Mouse (Mus musculus) heart, embryonic 15.5 days (tissue): ENCODE measurements around the gene Tmem92. TPM values are rescaled to one million over a fixed set of nuclear protein-coding genes. Genes with fewer than 3 reads are reported as not detected.

ENCODE experiments used
- ATAC-seq: fragments of 200-750 bp; cut with Nextera tagmentation; replicated peaks from 2 replicates; pipeline ENCODE4 v1.8.0; 2017; ENCODE audit warnings: low read depth, moderate TSS enrichment; ENCODE audit not compliant: insufficient number of reproducible peaks, insufficient read depth, low FRiP score
- H3K27ac ChIP-seq: fragments of 300-500 bp; sonication (generic); 2 replicates; pipeline ENCODE4 v1.5.1; 2015; ENCODE audit warnings: mild to moderate bottlenecking, inconsistent platforms
- H3K27me3 ChIP-seq: fragments of 300-500 bp; sonication (generic); 2 replicates; pipeline ENCODE4 v1.6.1; 2015; ENCODE audit warnings: inconsistent platforms
- H3K36me3 ChIP-seq: fragments of 300-500 bp; sonication (generic); 2 replicates; pipeline ENCODE4 v1.6.1; 2015; ENCODE audit warnings: mild to moderate bottlenecking, inconsistent platforms
- H3K4me1 ChIP-seq: fragments of 300-500 bp; sonication (generic); replicated peaks from 2 replicates; pipeline ENCODE4 v1.6.1; 2015; ENCODE audit warnings: inconsistent platforms
- H3K4me2 ChIP-seq: fragments of 300-500 bp; sonication (generic); 2 replicates; pipeline ENCODE4 v1.6.1; 2015; ENCODE audit warnings: inconsistent platforms, mild to moderate bottlenecking, moderate library complexity
- H3K4me3 ChIP-seq: fragments of 300-500 bp; sonication (generic); 2 replicates; pipeline ENCODE4 v1.5.1; 2015; ENCODE audit warnings: mild to moderate bottlenecking, inconsistent platforms
- H3K9ac ChIP-seq: fragments of 300-500 bp; sonication (generic); 2 replicates; pipeline ENCODE4 v1.6.1; 2015; ENCODE audit warnings: mild to moderate bottlenecking, inconsistent platforms
- H3K9me3 ChIP-seq: fragments of 300-500 bp; sonication (generic); replicated peaks from 2 replicates; pipeline ENCODE4 v1.6.1; 2016; ENCODE audit warnings: inconsistent platforms
- WGBS: fragments of 180-500 bp; shearing (Covaris S2); methylation state at CpG from one replicate; pipeline ENCODE4 v1.1.7; 2015; ENCODE audit warnings: mixed read lengths; 5-methylcytosine and 5-hydroxymethylcytosine counted together
- polyA plus RNA-seq: library from polyadenylated mRNA; unstranded; fragments of >200 nt; fragmentation: Nextera tagmentation; extraction: Ambion mirVana; gene quantifications from 2 replicates; pipeline ENCODE4 v1.2.1, GENCODE M21; 2015

The Tmem92 gene
- polyA plus RNA-seq, 1 experiment from 2014 or later = not detected

- Histone ChIP-seq H3K4me3 (no peak overlapping the region), H3K36me3 (no peaks in the 10 kb centered on the region), H3K27ac (no peak overlapping the region), H3K9ac (no peak overlapping the region), H3K4me2 (no peak overlapping the region), H3K9me3 (no peaks in the 10 kb centered on the region), H3K4me1 (no peaks in the 10 kb centered on the region), H3K27me3 (no peaks in the 10 kb centered on the region; the same call in 1 of the 2 replicates)
- no peak for ATAC-seq
- WGBS = 81% methylated on average over 1 of the region's 1 CpGs
These were observed 20.2 kb downstream of the Tmem92 start for GRCm38 (mm10) chr11:94762281-94762680.

GRCm38 (mm10) chr11:94760799-94761198 lies 21.7 kb downstream of the Tmem92 start:
- Histone ChIP-seq H3K27me3 (no peaks in the 10 kb centered on the region; the same call in 1 of the 2 replicates), H3K4me3 (no peak overlapping the region), H3K4me2 (no peak overlapping the region), H3K4me1 (no peaks in the 10 kb centered on the region), H3K27ac (no peak overlapping the region), H3K36me3 (no peaks in the 10 kb centered on the region), H3K9me3 (no peaks in the 10 kb centered on the region), H3K9ac (no peak overlapping the region)
- ATAC-seq = no peak
- 72% methylated on average over 7 of the region's 7 CpGs for WGBS

DNA sequence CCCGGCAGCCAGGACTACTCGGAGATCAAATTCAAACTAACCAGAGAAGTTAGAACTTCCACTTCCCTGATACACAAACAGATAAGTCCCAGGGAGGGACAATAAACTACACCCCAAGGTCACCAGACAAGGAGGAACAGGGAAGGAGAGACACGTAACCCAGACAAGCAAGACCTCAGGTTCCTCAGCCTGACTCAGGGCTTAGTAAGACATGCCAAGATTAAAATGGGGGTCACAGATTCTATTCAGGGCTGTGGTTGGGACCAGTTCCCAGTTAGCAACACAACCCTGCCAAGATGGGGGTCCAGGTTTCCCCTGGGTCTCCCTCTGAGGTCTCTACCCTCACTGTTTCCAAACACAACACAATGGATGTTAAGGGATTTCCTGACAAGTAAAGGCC lies 22.1 kb downstream of the Tmem92 start:
- Histone ChIP-seq H3K4me2 (no peak overlapping the region), H3K9me3 (no peaks in the 10 kb centered on the region), H3K36me3 (no peaks in the 10 kb centered on the region), H3K9ac (no peak overlapping the region), H3K27ac (no peak overlapping the region), H3K4me1 (no peaks in the 10 kb centered on the region), H3K27me3 (no peaks in the 10 kb centered on the region; the same call in 1 of the 2 replicates), H3K4me3 (no peak overlapping the region)
- 67% methylated on average over 3 of the region's 3 CpGs for WGBS
- no peak for ATAC-seq

- no peaks in the 10 kb centered on the region; the same call in 1 of the 2 replicates for H3K27me3 ChIP-seq
- WGBS = 71% methylated on average over 6 of the region's 6 CpGs
- H3K36me3 ChIP-seq = no peaks in the 10 kb centered on the region
- no peaks in the 10 kb centered on the region for H3K4me1 ChIP-seq
- ATAC-seq = no peak
- no peak overlapping the region for H3K27ac ChIP-seq
- H3K9me3 ChIP-seq = no peaks in the 10 kb centered on the region
- no peak overlapping the region for H3K4me2 ChIP-seq
- no peak overlapping the region for H3K4me3 ChIP-seq
- no peak overlapping the region for H3K9ac ChIP-seq
These were observed 22.6 kb downstream of the Tmem92 start for GRCm38 (mm10) chr11:94759916-94760315.

DNA sequence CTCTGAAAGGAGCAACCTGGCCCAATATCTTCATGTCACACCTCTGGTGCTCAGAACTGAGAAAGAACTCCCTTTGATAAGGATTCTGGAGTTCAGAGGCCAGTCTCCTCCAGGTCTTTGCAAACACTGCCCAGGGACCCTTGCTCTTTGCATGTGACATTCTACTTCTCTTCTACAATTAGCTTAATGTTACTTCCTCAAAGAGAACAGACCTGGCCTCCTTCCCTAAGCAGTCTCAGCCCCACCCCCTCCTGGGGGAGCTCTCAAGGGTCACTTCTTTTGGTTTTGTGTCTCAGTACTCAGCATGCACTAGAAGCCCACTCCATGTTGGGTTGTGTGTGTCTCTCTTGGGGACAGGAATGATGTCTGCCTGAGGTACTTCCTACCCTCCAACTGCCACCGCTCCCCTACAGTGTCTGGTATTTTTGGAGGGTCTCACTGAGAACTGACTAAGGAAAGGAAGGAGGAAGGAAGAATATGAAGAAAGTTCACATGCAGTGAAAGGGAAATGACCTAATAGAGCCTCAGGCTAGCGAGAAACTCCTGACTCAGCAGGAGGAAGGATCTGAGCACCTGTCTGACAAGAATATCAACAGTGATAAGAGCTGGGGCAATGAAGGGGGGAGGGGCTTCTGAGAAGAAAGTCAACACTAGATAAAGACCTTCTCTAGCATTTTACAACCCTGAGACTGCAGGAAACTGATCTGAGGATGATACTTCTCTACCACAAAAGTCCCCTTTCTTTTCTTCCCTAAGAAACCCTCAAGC lies 29.4 kb downstream of the Tmem92 start:
- H3K27ac ChIP-seq = no peak overlapping the region
- H3K9ac ChIP-seq = no peak overlapping the region
- 31% methylated on average over 2 of the region's 2 CpGs for whole genome bisulfite sequencing
- no peaks in the 10 kb centered on the region for H3K4me1 ChIP-seq
- H3K9me3 ChIP-seq = no peaks in the 10 kb centered on the region
- H3K36me3 ChIP-seq = no peaks in the 10 kb centered on the region
- no peak overlapping the region for H3K4me2 ChIP-seq
- H3K4me3 ChIP-seq = no peak overlapping the region
- H3K27me3 ChIP-seq = no peaks in the 10 kb centered on the region; the same call in 1 of the 2 replicates
- ATAC-seq = no peak; the same call in 1 of the 2 replicates

- 69% methylated on average over 29 of the region's 29 CpGs for WGBS
- H3K27me3 ChIP-seq = peaks cover 22% of the 10 kb centered on the region
- H3K36me3 ChIP-seq = no peaks in the 10 kb centered on the region
These were observed 40.7 kb downstream of the Tmem92 start, which contains the start of gene Cdc34b for GRCm38 (mm10) chr11:94741732-94742272. Gene Cdc34b, plus strand, starts transcription at chr11:94741782.

DNA sequence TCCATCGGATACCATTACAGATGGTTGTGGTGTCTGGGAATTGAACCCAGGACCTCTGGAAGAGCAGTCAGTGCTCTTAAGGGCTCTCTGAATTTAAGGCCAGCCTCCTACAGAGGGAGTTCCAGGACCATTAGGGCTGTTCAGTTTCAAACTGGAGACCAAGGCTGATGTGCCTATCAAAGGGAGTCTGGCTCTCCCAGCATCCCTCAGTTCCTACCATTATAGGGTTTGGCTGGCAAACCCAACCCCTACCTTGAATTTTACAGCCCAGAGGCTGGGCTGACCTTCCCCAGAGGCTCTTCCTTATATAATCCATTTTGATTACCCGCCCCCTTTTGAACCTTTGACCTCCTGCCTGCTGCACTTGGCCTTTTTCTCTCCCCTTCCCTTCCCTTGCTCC lies 46.8 kb downstream of the Tmem92 start:
- H3K27me3 ChIP-seq = peaks cover 11% of the 10 kb centered on the region; the same call in 1 of the 2 replicates
- no peak overlapping the region for H3K4me2 ChIP-seq
- H3K4me3 ChIP-seq = no peak overlapping the region
- no peaks in the 10 kb centered on the region for H3K9me3 ChIP-seq
- no peak overlapping the region for H3K27ac ChIP-seq
- no peaks in the 10 kb centered on the region for H3K36me3 ChIP-seq
- no peak for ATAC-seq
- no peak overlapping the region for H3K9ac ChIP-seq
- H3K4me1 ChIP-seq = no peaks in the 10 kb centered on the region
- 63% methylated on average over 2 of the region's 2 CpGs for WGBS

More at GRCm38 (mm10) chr11:94741732-94742272, 40.7 kb downstream of the Tmem92 start, which contains the start of gene Cdc34b:
- Histone ChIP-seq H3K4me1 (no peaks in the 10 kb centered on the region), H3K9ac (no peak within 1 kb of the TSS), H3K9me3 (no peaks in the 10 kb centered on the region), H3K27ac (no peak within 1 kb of the TSS), H3K4me2 (no peak within 1 kb of the TSS), H3K4me3 (no peak within 1 kb of the TSS)
- ATAC-seq = no peak

DNA sequence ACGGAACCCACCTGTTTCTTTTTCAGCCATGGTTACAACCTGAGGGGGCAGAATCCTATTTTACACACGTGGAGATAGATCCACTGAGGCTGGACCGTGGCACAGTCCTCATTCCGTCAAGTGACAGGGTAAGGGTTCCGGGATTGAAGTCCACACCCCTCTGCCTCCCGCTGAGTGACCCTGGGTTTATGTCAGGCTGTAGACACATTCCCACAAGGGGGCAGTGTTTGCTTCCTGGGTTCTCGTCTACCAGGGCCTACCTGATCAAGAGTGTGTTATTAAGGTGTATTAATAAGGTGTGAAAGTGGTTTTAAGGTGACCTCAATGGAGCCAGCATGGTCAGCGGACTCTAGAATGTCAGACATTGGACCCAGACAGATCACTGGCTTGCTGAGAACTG lies 49.7 kb downstream of the Tmem92 start:
- no peak overlapping the region for H3K9ac ChIP-seq
- H3K9me3 ChIP-seq = no peaks in the 10 kb centered on the region
- H3K4me3 ChIP-seq = no peak overlapping the region
- no peak overlapping the region for H3K27ac ChIP-seq
- ATAC-seq = no peak
- peaks cover 6% of the 10 kb centered on the region; the same call in 1 of the 2 replicates for H3K27me3 ChIP-seq
- no peaks in the 10 kb centered on the region for H3K4me1 ChIP-seq
- WGBS = 39% methylated on average over 8 of the region's 8 CpGs
- H3K36me3 ChIP-seq = no peaks in the 10 kb centered on the region
- peak overlapping the region; percentile 36 for H3K4me2 ChIP-seq

- H3K9me3 ChIP-seq = no peaks in the 10 kb centered on the region
- no peaks in the 10 kb centered on the region for H3K27me3 ChIP-seq
- no peaks in the 10 kb centered on the region for H3K4me1 ChIP-seq
- H3K4me2 ChIP-seq = no peak overlapping the region
- no peak for ATAC-seq
- H3K27ac ChIP-seq = no peak overlapping the region
- H3K36me3 ChIP-seq = no peaks in the 10 kb centered on the region
- no peak overlapping the region for H3K4me3 ChIP-seq
- no peak overlapping the region for H3K9ac ChIP-seq
- WGBS = 75% methylated on average over 12 of the region's 12 CpGs
These were observed 51.3 kb downstream of the Tmem92 start for GRCm38 (mm10) chr11:94731229-94731628.

DNA sequence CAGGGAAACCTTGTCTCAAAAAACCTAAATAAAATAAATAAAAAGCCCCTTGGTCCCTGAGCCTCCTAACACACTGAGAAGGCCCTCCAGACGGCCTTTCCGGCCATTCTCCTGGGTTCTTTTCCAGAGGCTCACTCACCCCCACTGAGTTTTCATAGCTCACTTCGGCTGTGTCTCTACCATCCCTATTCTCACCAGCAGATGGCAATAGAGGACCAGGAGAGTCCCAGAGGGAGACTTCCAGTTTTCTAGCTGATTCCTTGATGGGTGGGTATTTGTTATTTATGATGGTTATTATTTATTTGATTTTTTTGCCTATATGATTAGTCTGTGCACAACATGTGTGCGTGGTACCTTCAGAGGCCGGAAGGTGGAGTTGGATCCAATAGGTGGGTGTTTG lies 52.2 kb downstream of the Tmem92 start:
- no peaks in the 10 kb centered on the region for H3K4me1 ChIP-seq
- no peak overlapping the region for H3K9ac ChIP-seq
- no peaks in the 10 kb centered on the region for H3K9me3 ChIP-seq
- 25% methylated on average over 5 of the region's 5 CpGs for WGBS
- H3K4me3 ChIP-seq = no peak overlapping the region
- no peak overlapping the region for H3K27ac ChIP-seq
- H3K36me3 ChIP-seq = no peaks in the 10 kb centered on the region
- ATAC-seq = no peak
- H3K4me2 ChIP-seq = no peak overlapping the region
- H3K27me3 ChIP-seq = no peaks in the 10 kb centered on the region

DNA sequence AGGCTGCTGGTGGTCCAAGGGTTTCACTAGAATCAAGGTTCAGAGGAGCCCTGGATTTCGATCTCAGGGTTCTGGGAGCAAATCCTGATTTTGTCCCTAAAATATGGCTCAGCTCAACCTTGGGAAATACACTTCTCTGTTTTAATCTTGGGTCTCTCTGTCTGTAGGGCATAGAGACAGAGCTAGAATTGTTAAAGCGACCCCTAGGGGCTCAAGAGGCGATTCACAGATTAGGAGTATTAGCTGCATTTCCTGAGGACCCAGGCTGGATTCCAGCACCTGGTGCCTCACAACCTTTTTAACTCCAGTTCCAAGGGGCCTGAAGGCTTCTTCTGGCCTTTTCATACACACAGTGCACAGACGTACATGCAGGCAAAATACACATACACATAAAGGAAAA lies 52.9 kb downstream of the Tmem92 start:
- H3K9me3 ChIP-seq = no peaks in the 10 kb centered on the region
- no peak overlapping the region for H3K4me2 ChIP-seq
- 27% methylated on average over 4 of the region's 4 CpGs for WGBS
- no peaks in the 10 kb centered on the region for H3K4me1 ChIP-seq
- H3K27me3 ChIP-seq = no peaks in the 10 kb centered on the region
- no peaks in the 10 kb centered on the region for H3K36me3 ChIP-seq
- no peak overlapping the region for H3K9ac ChIP-seq
- no peak overlapping the region for H3K27ac ChIP-seq
- ATAC-seq = no peak
- H3K4me3 ChIP-seq = no peak overlapping the region

DNA sequence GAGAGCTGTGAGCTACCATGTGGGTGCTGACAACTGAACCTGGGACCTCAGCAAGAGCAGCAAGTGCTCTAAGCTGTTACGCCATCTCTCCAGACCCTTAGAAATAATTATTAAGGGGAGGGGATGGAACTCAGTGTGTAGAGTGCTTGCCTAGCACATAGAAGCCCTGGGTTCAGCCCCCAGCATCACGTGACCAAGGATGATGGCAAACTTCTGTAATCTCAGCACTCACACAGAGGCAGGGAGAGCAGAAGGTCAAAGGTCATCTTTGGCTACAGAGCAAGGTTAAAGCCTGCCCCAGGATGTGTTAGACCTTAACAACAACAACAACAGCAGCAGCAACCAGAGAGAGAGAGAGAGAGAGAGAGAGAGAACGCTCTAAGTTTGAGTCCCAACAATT lies 54.0 kb downstream of the Tmem92 start:
- ATAC-seq = no peak
- Histone ChIP-seq H3K9me3 (no peaks in the 10 kb centered on the region), H3K9ac (no peak overlapping the region), H3K4me1 (no peaks in the 10 kb centered on the region), H3K27ac (no peak overlapping the region), H3K36me3 (no peaks in the 10 kb centered on the region), H3K4me3 (no peak overlapping the region), H3K27me3 (no peaks in the 10 kb centered on the region), H3K4me2 (no peak overlapping the region)
- WGBS = 75% methylated on average over 3 of the region's 3 CpGs
